Mouse (Mus musculus) G1E (cell line): Measurements from ENCODE around the gene Rasa1.

ENCODE experiments used
- CTCF ChIP-seq: IDR thresholded peaks from 2 replicates; pipeline ENCODE4 v1.5.1; 2012; ENCODE audit warnings: low read depth, low read length, inconsistent platforms, mixed read lengths
- GATA1 ChIP-seq: IDR thresholded peaks from 2 replicates; pipeline ENCODE4 v1.6.1; 2012; ENCODE audit warnings: borderline replicate concordance, low read length, inconsistent platforms, mixed read lengths
- TAL1 ChIP-seq: conservative IDR thresholded peaks from 2 replicates; pipeline ENCODE4 v1.6.1; 2012; ENCODE audit warnings: low read depth, low read length, inconsistent platforms, mixed read lengths

DNA sequence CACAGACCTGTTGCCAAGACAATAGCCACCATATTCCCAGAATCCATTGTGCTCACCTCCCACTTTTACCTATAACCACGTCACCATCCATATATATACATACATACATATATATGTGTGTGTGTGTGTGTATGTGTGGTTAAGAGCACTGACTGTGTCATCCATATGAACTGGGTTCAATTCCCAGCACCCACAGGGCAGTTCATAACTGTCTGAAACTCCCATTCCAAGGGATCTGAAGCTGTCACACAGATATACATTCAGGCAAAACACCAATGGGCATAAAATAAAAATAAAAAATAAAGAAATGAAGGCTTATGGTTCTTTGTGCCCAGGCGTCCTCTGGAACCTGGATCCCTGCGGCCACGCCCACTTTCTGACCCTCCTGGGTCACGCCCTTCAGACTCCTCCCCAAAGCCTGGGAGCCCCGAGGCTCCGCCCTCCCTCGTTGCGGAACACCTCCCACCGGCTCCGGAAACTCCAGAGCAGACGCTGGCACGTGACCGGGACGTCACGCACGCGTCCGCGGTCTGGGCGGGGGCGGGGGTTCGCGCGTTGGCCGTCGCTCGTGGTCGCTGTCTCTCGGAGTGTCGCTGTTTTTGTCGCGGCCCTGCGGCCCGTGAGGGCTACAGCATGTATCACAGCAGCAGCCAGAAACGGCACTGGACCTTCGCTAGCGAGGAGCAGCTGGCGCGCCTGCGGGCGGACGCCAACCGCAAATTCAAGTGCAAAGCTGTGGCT, 99.9 kb downstream of the Rasa1 start, which contains the start of gene Ccnh:
- TF ChIP-seq CTCF (no peak), GATA1 (no peak), TAL1 (no peak)
